Mouse (Mus musculus): ENCODE measurements around the gene Stx2.

DNA sequence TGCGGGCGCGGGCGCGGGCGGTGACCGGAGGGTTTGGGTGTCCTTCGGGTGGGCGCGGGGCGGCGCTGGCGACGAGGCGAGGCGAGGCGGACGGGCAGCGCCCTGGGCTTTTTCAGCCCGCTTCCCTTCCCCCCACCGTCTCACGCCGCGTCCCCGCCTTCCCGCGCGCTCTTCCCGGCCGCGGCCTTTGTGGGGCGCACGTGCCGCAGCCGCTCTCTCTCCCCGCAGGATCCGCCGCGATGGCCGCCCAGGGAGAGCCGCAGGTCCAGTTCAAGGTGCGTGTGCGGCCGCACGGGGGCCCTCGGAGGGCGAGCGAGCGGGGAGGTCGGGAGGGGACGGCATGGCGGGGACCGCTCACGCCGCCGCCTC is 11.9 kb upstream of the Stx2 start:
- TF ChIP-seq CTCF (IDR thresholded peaks at IDR 0.05; ENCODE audit: extremely low read depth, insufficient read length, insufficient replicate concordance, low read depth, low read length) (no peak), POLR2A (IDR thresholded peaks at IDR 0.05; ENCODE audit: low read depth, low read length) (no peak)
